12 mouse cellular contexts compared by ENCODE assay signal in genomic region chr4:45755097-45755496, GRCm38 (mm10). TPM values are rescaled to one million over a fixed set of nuclear protein-coding genes. Genes with fewer than 3 reads are reported as not detected.
DNase-seq lines count a peak whose midpoint lies in the region; ATAC-seq lines count a peak whose summit lies in the region.
"Had no signal": no experiment of that assay in that cellular context is flagged by ENCODE, and none has a peak within 500 bp of the region (broad histone marks: within the 10 kb centered on the region; RNA-seq: fewer than 3 reads in every experiment).

No protein-coding gene starts in this region.

- H3K9ac ChIP-seq in forebrain, embryonic 12.5 days, result no peak overlapping the region
- H3K9ac ChIP-seq: embryonic facial prominence, embryonic 13.5 days; liver, embryonic 15.5 days; neural tube, embryonic 12.5 days had no signal

- H3K4me1 ChIP-seq in forebrain, embryonic 12.5 days, result peaks cover 38% of the 10 kb centered on the region
- H3K4me1 ChIP-seq in forebrain, embryonic 10.5 days, result peaks cover 59% of the 10 kb centered on the region
- H3K4me1 ChIP-seq: liver, embryonic 15.5 days had no signal

- no peak for DNase-seq in forebrain, embryonic 10.5 days (ENCODE audit: extremely low spot score, low spot score)
- peak; percentile 52 for DNase-seq in left cerebral cortex, postnatal 4 days
- DNase-seq in left cerebral cortex, adult 11 months (ENCODE audit: low spot score), result no peak
- DNase-seq in fibroblast of lung, adult 2 months (ENCODE audit: low read depth), result peak; percentile 41
- DNase-seq in retina, adult 2 months (ENCODE audit: low read depth, low spot score), result peak; percentile 54
- no peak for DNase-seq in right cerebral cortex, adult 18-20 months
- DNase-seq in gastrocnemius, postnatal 4 days (ENCODE audit: low spot score in 2 of 2), result no peak
- DNase-seq: kidney, postnatal 25 days had no signal

- no peaks in the 10 kb centered on the region for H3K9me3 ChIP-seq in forebrain, embryonic 12.5 days
- H3K9me3 ChIP-seq in forebrain, embryonic 10.5 days, result no peaks in the 10 kb centered on the region
- H3K9me3 ChIP-seq: embryonic facial prominence, embryonic 13.5 days; liver, embryonic 15.5 days; neural tube, embryonic 12.5 days had no signal

- no peak overlapping the region for H3K4me3 ChIP-seq in forebrain, embryonic 12.5 days (replicated peaks)
- no peak overlapping the region for H3K4me3 ChIP-seq in forebrain, embryonic 10.5 days
- H3K4me3 ChIP-seq: embryonic facial prominence, embryonic 13.5 days; liver, embryonic 15.5 days; neural tube, embryonic 12.5 days had no signal

- H3K27me3 ChIP-seq in forebrain, embryonic 12.5 days, result peaks cover 7% of the 10 kb centered on the region; the same call in 1 of the 2 replicates
- H3K27me3 ChIP-seq in forebrain, embryonic 10.5 days (ENCODE audit: poor library complexity, severe bottlenecking), result peaks cover 69% of the 10 kb centered on the region
- H3K27me3 ChIP-seq: neural tube, embryonic 12.5 days had no signal

- intact Hi-C loops in left cerebral cortex, postnatal 4 days (cut with DNase I), result no loop called here

- H3K36me3 ChIP-seq in forebrain, embryonic 12.5 days (replicated peaks), result no peaks in the 10 kb centered on the region
- no peaks in the 10 kb centered on the region for H3K36me3 ChIP-seq in forebrain, embryonic 10.5 days (replicated peaks)
- H3K36me3 ChIP-seq: embryonic facial prominence, embryonic 13.5 days; liver, embryonic 15.5 days; neural tube, embryonic 12.5 days had no signal

- H3K27ac ChIP-seq in forebrain, embryonic 12.5 days, result peak overlapping the region; percentile 74
- H3K27ac ChIP-seq in forebrain, embryonic 10.5 days, result no peak overlapping the region
- H3K27ac ChIP-seq: liver, embryonic 15.5 days; neural tube, embryonic 12.5 days had no signal

- 0 out of 2 replicates have a peak, but pooled peaks have one; percentile 15 for ATAC-seq in forebrain, embryonic 12.5 days (ENCODE audit: low FRiP score)

- 50% methylated on average over 9 of the region's 9 CpGs for WGBS in forebrain, embryonic 12.5 days
- WGBS in forebrain, embryonic 10.5 days, result 60% methylated on average over 9 of the region's 9 CpGs

- no peak overlapping the region for H3K4me2 ChIP-seq in forebrain, embryonic 12.5 days
- H3K4me2 ChIP-seq: embryonic facial prominence, embryonic 13.5 days; liver, embryonic 15.5 days; neural tube, embryonic 12.5 days had no signal

RNA-seq across cellular contexts. Expression of gene Aldh1b1, which starts 43.7 kb away (rescaled TPM):
- 9.7 and 11.3 TPM in 2 replicates for polyA plus RNA-seq in forebrain, embryonic 12.5 days (2016; fragmentation: Nextera tagmentation; extraction: Ambion mirVana)
- 3.6 and 4.3 TPM in 2 replicates for polyA plus RNA-seq in forebrain, embryonic 10.5 days (2016; fragmentation: Nextera tagmentation; extraction: Ambion mirVana)
- total RNA-seq in left cerebral cortex, postnatal 4 days (2021), result 10 to 100 TPM; 27.9 to 28.0 TPM
- total RNA-seq in gastrocnemius, postnatal 4 days (2021), result 1 to 10 TPM; 1.6 to 2.4 TPM

Comparison
In these comparisons a context has a peak if more than half of its experiments do, and no peak if none do; other contexts are left out.
1. DNase-seq: peak in left cerebral cortex, postnatal 4 days (single experiment), fibroblast of lung, adult 2 months (single experiment) and retina, adult 2 months (single experiment); none in forebrain, embryonic 10.5 days (single experiment), left cerebral cortex, adult 11 months (single experiment), right cerebral cortex, adult 18-20 months (single experiment) and gastrocnemius, postnatal 4 days (0 of 2).
2. RNA of gene Aldh1b1, which starts 43.7 kb away (total RNA-seq): 27.9 to 28.0 TPM in left cerebral cortex, postnatal 4 days; 1.6 to 2.4 TPM in gastrocnemius, postnatal 4 days; every median in the first group is over 4 times any median in the second.